Mouse (Mus musculus) stomach, embryonic 16.5 days (tissue): ENCODE measurements at regions not wholly inside any gene's neighbourhood (a gene's known extent, or its start where the extent isn't known, plus 50 kb on each side); places are given as distances from the start of the nearest gene placed in this dataset.

Source experiments
- ATAC-seq: fragments of 200-750 bp; cut with Nextera tagmentation; 2 replicates; pipeline ENCODE4 v1.8.0; 2017; ENCODE audit warnings: moderate number of reproducible peaks, moderate TSS enrichment; ENCODE audit not compliant: insufficient read depth, low FRiP score
- H3K27ac ChIP-seq: fragments of 300-500 bp; sonication (generic); 2 replicates; pipeline ENCODE4 v1.5.1; 2014; ENCODE audit warnings: low read length
- H3K27me3 ChIP-seq: fragments of 300-500 bp; sonication (generic); 2 replicates; pipeline ENCODE4 v1.6.1; 2014; ENCODE audit warnings: low read length, control low read depth, mixed read lengths; ENCODE audit not compliant: control insufficient read depth, insufficient read depth
- H3K36me3 ChIP-seq: fragments of 300-500 bp; sonication (generic); 2 replicates; pipeline ENCODE4 v1.6.1; 2014; ENCODE audit warnings: low read length; ENCODE audit not compliant: control insufficient read depth, insufficient read depth
- H3K4me1 ChIP-seq: fragments of 300-500 bp; sonication (generic); 2 replicates; pipeline ENCODE4 v1.6.1; 2014; ENCODE audit warnings: low read length, control low read depth, mixed read lengths; ENCODE audit not compliant: control insufficient read depth, insufficient read depth
- H3K4me2 ChIP-seq: fragments of 300-500 bp; sonication (generic); 2 replicates; pipeline ENCODE4 v1.6.1; 2014; ENCODE audit warnings: low read depth, low read length, mixed read lengths
- H3K4me3 ChIP-seq: fragments of 300-500 bp; sonication (generic); replicated peaks from 2 replicates; pipeline ENCODE4 v1.5.1; 2014; ENCODE audit warnings: mild to moderate bottlenecking, low read length
- H3K9ac ChIP-seq: fragments of 300-500 bp; sonication (generic); 2 replicates; pipeline ENCODE4 v1.6.1; 2014; ENCODE audit warnings: low read length
- H3K9me3 ChIP-seq: fragments of 300-500 bp; sonication (generic); replicated peaks from 2 replicates; pipeline ENCODE4 v1.6.1; 2016; ENCODE audit warnings: low read length, control low read depth; ENCODE audit not compliant: control insufficient read depth
- WGBS: fragments of 180-500 bp; shearing (Covaris S2); extraction: QIAGEN DNeasy Blood & Tissue Kit; methylation state at CpG from one replicate; pipeline ENCODE4 v1.1.7; 2014; 5-methylcytosine and 5-hydroxymethylcytosine counted together

DNA sequence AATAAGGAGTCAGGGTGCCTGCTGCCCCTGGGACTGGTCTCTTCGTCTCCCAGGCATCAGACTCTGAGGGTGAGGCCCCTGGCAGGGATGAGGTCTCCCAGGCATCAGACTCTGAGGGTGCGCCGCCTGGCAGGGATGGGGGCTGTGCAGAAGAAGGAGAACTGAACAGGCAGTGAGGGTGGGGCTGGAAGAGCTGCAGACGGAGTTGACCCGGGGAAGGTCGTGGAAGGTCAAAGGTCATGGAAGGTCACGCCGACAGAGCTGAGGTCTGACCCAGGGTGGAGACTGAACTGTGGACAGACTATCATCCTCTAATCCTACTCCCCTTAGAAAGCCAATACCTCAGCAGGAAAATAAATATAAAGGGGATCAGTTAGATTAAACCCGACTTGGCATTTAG is 50.6 kb upstream of the Grik3 start:
- H3K4me3 ChIP-seq, result no peak overlapping the region
- no peaks in the 10 kb centered on the region for H3K36me3 ChIP-seq
- no peaks in the 10 kb centered on the region for H3K27me3 ChIP-seq
- H3K4me1 ChIP-seq, result no peaks in the 10 kb centered on the region
- WGBS, result 27% methylated on average over 9 of the region's 9 CpGs
- ATAC-seq, result no peak
- H3K9ac ChIP-seq, result no peak overlapping the region
- H3K4me2 ChIP-seq, result no peak overlapping the region
- no peak overlapping the region for H3K27ac ChIP-seq
- no peaks in the 10 kb centered on the region for H3K9me3 ChIP-seq

- 65% methylated on average over 13 of the region's 13 CpGs for WGBS
- ATAC-seq, result no peak
- no peaks in the 10 kb centered on the region for H3K36me3 ChIP-seq
Measured at GRCm38 (mm10) chr4:125437161-125437822, 53.2 kb upstream of the Grik3 start.

DNA sequence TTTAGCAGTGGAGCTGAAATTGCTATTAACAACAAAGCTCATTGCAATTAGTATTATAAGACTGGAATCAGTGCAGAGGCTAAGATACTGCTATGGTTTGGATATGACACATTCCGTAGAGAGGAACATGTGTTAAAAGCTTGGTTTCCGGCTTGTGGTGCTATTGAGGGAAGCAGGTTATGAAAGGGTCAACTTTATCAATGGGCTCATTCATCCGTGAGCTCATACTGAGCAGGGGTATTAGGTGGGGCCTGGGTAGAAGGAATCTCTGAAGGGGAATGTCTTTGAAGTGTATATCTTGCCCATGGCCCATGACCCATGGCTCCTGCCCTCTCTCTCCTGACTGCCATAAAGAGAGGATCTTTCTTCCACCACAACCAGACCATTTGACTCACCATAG is 57.0 kb upstream of the Grik3 start:
- Histone ChIP-seq H3K4me1 (no peaks in the 10 kb centered on the region), H3K4me3 (no peak overlapping the region), H3K36me3 (no peaks in the 10 kb centered on the region), H3K27me3 (no peaks in the 10 kb centered on the region), H3K9me3 (no peaks in the 10 kb centered on the region), H3K4me2 (no peak overlapping the region), H3K9ac (no peak overlapping the region), H3K27ac (no peak overlapping the region)
- 67% methylated on average over 3 of the region's 3 CpGs for WGBS
- no peak for ATAC-seq

More at GRCm38 (mm10) chr4:125437161-125437822, 53.2 kb upstream of the Grik3 start:
- H3K27ac ChIP-seq, result no peak overlapping the region
- H3K4me3 ChIP-seq, result no peak overlapping the region
- H3K9ac ChIP-seq, result no peak overlapping the region
- H3K27me3 ChIP-seq, result no peaks in the 10 kb centered on the region
- H3K9me3 ChIP-seq, result no peaks in the 10 kb centered on the region
- H3K4me2 ChIP-seq, result no peak overlapping the region
- no peaks in the 10 kb centered on the region for H3K4me1 ChIP-seq

DNA sequence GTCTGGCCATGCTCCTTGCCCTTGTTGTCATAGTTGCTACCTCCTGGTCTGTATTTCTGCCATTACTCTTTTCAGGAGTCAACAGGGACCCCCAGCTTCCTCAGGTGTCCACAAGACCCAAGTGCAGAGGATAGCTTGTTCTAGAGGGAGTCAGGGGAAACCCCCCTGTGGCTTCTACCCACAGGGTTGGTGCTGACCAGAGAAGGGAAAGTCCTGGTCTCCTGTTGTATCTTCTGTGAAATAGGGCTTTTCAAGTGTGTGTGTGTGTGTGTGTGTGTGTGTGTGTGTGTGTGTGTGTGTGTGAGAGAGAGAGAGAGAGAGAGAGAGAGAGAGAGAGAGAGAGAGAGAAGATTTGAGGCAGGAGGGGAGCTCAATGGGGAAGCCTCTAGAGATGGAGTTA is 58.9 kb upstream of the Grik3 start:
- no peaks in the 10 kb centered on the region for H3K36me3 ChIP-seq
- H3K9ac ChIP-seq, result no peak overlapping the region
- no peak for ATAC-seq
- no peaks in the 10 kb centered on the region for H3K4me1 ChIP-seq
- no peaks in the 10 kb centered on the region for H3K9me3 ChIP-seq
- H3K4me2 ChIP-seq, result no peak overlapping the region
- H3K27ac ChIP-seq, result no peak overlapping the region
- no peaks in the 10 kb centered on the region for H3K27me3 ChIP-seq
- no peak overlapping the region for H3K4me3 ChIP-seq

DNA sequence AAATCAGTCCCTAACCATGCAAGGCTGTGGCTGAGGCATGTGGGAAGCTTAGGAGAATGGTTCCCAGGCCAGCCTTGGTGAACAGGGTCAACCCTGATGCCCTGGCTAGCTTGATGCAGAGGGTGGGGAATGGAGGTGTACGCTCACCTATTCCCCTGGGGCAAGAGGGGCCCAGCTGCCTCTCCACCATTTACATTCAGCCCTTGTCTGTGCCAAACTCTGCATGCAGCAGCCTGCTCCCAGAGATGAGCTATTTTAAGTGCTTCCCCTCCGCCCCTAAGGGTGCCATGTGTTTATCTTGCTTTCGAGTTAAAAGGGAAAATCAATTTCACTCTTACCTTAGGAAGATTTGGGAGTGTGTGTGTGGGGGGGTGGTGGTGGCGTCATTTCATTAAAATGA is 59.7 kb upstream of the Grik3 start:
- 42% methylated on average over 4 of the region's 4 CpGs for WGBS
- H3K27me3 ChIP-seq, result no peaks in the 10 kb centered on the region

DNA sequence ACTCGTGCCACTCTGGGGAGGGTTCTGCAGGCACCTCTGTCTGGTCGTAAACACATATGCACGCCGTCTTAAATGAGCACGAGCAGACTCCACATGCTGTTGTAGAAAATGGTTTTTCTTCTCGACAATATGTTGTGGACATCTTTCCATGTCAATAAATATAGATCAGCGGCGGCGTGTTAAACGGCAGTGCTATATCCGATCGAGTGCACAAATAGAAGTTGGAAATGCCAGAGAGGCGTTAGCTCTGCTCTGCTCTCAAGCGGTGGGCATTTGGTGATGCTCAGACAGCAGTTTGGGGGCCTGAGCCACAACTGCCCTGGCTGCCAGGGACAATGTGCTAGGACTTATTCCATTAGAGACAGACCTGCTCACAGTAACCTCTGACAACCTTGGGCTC is 61.8 kb upstream of the Grik3 start:
- H3K36me3 ChIP-seq, result no peaks in the 10 kb centered on the region
- H3K4me2 ChIP-seq, result no peak overlapping the region
- no peak overlapping the region for H3K4me3 ChIP-seq
- no peaks in the 10 kb centered on the region for H3K9me3 ChIP-seq
- no peak for ATAC-seq
- H3K27ac ChIP-seq, result no peak overlapping the region
- H3K27me3 ChIP-seq, result no peaks in the 10 kb centered on the region
- WGBS, result 87% methylated on average over 14 of the region's 14 CpGs
- H3K4me1 ChIP-seq, result no peaks in the 10 kb centered on the region
- no peak overlapping the region for H3K9ac ChIP-seq

More for the DNA sequence above, 59.7 kb upstream of the Grik3 start:
- no peaks in the 10 kb centered on the region for H3K9me3 ChIP-seq
- H3K27ac ChIP-seq, result no peak overlapping the region
- no peak overlapping the region for H3K4me3 ChIP-seq
- ATAC-seq, result no peak
- H3K9ac ChIP-seq, result no peak overlapping the region
- H3K4me2 ChIP-seq, result no peak overlapping the region
- no peaks in the 10 kb centered on the region for H3K36me3 ChIP-seq
- H3K4me1 ChIP-seq, result no peaks in the 10 kb centered on the region

DNA sequence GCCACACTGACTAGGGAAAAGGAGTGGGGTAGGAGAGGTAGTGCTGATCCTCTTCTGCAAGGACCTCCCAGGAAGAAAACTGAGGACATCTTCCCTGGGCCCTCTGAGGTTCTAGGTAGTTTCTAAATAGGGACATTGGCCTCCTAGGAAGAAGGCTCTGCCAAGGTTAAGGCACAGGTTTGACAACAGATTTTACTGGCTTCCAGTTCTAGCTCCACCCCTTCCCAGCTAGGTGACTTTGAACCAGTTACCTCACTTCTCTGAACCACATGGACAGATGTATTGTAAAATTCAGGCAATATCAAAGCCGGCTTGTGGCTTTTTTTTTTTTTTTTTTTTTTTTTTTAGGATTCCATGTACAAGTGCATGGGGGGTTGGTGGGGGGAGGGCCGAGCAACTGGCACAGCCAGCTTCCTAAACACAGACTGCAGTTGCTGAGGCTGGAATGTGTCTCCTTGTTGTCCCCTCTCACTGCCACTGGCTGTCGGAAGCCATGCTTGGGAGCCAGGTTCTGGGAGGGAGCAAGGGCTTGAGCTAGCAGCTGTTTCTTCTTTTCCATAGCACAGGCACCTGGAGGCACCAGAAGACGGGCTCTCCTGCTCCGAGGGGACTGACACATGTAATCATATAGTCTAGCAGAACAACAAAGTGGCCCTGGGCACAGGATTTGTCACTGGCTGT is 69.8 kb upstream of the Grik3 start:
- Histone ChIP-seq H3K27ac (no peak overlapping the region), H3K27me3 (no peaks in the 10 kb centered on the region), H3K4me3 (no peak overlapping the region), H3K9me3 (no peaks in the 10 kb centered on the region), H3K4me2 (no peak overlapping the region), H3K4me1 (no peaks in the 10 kb centered on the region), H3K36me3 (no peaks in the 10 kb centered on the region), H3K9ac (no peak overlapping the region)
- ATAC-seq, result no peak
- 49% methylated on average over 5 of the region's 5 CpGs for WGBS

DNA sequence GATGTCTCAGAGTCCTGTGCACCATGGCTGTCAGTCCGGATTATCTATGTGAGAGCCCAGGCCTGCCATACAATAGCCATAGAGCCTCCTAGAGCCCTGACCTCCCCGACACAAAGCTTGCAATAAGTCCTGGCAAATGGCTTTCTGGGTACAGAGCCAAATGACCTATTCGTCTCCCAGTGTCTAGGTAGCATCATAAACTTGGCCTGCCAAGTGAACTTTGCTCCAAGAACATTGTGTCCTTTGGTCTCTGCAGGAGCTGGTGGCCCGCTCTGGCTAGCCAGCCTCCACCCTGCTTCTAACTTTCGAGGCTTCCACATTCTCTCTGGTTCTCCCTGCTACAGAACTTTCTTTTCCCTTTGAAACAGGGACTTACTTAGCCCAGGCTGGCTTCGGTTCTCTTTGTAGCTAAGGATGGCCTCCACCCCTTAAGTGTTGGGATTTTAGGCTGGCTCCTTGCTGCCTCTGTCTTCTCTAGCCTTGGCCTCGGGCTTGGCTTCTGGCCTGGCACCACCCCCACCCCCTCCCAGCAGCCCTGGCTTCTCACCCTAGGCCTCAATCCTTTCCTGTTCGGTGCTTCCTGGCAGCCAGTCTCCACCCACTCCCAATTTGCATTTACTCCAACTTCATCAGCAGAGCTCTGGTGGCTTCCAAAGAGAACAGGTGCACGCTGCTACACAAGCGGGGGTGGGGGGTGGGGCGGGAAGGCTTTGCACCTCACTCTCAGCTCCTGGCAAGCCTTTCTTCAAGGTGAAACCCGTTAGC is 70.8 kb upstream of the Grik3 start:
- no peaks in the 10 kb centered on the region for H3K36me3 ChIP-seq
- no peak overlapping the region for H3K4me3 ChIP-seq
- no peaks in the 10 kb centered on the region for H3K9me3 ChIP-seq
- no peak for ATAC-seq
- H3K4me1 ChIP-seq, result no peaks in the 10 kb centered on the region
- H3K4me2 ChIP-seq, result no peak overlapping the region
- H3K9ac ChIP-seq, result no peak overlapping the region
- H3K27me3 ChIP-seq, result no peaks in the 10 kb centered on the region
- WGBS, result 40% methylated on average over 12 of the region's 12 CpGs
- no peak overlapping the region for H3K27ac ChIP-seq

DNA sequence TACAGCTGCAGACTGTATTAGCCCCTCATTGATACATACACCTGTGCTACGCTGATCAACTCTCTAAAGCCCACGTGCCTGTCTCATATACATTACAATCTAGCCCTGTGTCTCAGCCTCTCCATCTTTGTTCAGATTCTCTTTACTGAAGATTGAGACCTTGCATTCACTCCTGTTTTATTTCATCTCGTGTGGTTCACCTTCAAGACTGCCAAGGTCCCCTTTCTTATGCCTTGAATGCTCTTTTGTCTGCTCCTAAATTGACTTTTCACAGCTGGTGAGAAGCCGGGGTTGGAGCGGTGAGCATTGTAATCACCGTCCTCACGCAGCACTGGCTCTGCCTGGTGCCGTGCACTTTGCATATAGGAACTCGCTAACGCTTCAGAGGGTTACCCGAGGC is 75.2 kb upstream of the Grik3 start:
- WGBS, result 44% methylated on average over 11 of the region's 11 CpGs

More for the DNA sequence above, 75.2 kb upstream of the Grik3 start:
- Histone ChIP-seq H3K4me3 (no peak overlapping the region), H3K27me3 (no peaks in the 10 kb centered on the region), H3K36me3 (no peaks in the 10 kb centered on the region), H3K4me1 (no peaks in the 10 kb centered on the region), H3K27ac (no peak overlapping the region), H3K9me3 (no peaks in the 10 kb centered on the region), H3K4me2 (no peak overlapping the region), H3K9ac (no peak overlapping the region)
- no peak for ATAC-seq
